Mouse (Mus musculus): ENCODE measurements around the gene Bag6. TPM values are rescaled to one million over a fixed set of nuclear protein-coding genes. Genes with fewer than 3 reads are reported as not detected.
"Not testable (repeated sequence)": the region's sequence is repeated elsewhere in the genome, so short reads cannot be mapped to it uniquely, and the experiment has no call there.

The Bag6 gene
- total RNA-seq, 2 experiments from 2014 or later: 72.4 to 91.7 TPM

DNA sequence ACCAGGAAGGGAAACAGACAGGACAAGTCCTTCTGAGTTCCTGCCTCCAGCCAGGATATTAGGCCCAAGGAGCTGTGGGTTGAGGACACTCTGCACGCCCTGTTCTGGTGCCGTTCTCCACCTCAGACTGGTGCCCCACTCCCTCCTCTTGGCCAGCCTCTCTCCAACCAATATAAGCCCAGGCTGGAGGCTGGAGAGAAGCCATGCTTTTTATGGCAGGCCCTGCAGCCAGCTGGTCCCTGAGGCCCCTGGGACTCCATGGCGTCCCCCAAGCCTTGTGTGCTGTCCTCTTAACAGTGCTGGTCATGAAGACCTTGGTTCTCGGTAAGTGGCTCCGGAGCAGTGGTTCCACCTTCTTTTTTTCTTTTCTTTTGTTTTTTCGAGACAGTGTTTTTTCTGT lies 26.9 kb upstream of the Bag6 start, which contains the start of gene Ly6g5c:
TSS of gene Ly6g5c (plus strand) at position 183 of the 400 bp plus-strand sequence.
- no peak for ATAC-seq (ENCODE audit: poor library complexity, severe bottlenecking)

DNA sequence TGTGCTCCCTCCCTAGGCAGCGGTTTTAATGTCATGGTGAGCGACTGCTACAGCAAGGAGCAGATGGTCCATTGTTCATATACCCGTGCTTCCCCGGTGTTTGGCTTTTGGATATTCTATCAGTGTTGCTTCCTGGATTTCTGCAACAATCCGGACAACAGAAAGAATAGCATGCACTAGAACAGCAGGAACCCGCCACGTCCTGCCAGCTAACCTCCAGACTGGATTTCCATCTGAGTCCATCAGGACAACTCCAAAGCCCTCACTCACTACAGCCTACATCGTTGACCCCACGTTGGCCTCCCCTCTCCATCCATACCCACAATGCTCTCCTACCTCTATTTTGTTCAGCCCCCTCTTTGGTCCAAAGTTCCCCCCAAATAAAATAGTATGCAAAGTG lies 23.2 kb upstream of the Bag6 start:
- no peak for ATAC-seq (ENCODE audit: poor library complexity, severe bottlenecking)

DNA sequence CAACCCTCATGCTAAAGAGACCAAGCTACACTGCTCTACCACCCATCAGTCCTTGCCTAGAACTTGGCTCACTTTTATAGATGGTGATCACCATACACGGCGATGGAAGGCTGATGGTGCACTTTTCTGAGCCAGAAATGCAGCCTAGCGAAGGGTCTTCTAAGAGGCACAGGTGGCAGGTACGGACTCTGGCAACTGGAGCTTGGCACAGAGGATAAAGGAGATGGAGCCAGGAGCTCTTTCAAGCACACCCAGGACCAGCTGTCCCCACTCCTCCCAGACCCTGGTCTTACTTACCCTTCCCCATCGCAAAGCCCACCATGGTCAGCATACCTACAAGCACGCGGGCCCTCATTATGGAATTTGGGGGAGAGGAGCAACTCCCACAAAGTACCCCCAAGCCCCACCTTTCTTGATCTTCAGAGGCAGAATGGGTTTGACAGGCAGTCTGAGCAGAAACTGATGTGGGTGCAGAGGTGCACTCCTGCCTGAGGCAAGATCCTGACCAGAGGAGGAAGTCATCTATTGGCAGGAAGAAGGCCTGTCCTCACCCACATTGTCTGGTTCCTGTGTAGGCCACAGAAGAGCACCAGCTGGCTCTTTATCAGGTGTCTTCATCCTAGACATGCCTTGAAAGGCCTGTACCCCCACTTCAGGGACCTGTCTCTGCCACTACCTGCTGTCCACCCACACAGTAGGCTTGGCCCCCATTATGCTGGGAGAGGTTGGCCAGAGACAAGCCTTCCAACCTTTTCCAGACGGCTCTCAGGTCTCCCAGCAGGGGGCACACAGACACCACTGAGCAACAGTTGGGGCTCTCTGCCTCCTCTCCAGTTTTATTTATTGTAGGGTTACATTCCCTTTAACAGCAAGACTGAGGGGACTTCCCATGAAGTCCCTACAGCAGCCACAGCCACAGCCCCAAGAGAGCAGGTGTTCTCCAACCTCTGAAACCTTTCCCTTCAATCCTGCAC lies 19.6 kb upstream of the Bag6 start, which contains the start of gene Ly6g5b:
TSS of gene Ly6g5b (minus strand) at position 383 of the 974 bp plus-strand sequence.
- peak; percentile 90 for ATAC-seq (ENCODE audit: poor library complexity, severe bottlenecking)

DNA sequence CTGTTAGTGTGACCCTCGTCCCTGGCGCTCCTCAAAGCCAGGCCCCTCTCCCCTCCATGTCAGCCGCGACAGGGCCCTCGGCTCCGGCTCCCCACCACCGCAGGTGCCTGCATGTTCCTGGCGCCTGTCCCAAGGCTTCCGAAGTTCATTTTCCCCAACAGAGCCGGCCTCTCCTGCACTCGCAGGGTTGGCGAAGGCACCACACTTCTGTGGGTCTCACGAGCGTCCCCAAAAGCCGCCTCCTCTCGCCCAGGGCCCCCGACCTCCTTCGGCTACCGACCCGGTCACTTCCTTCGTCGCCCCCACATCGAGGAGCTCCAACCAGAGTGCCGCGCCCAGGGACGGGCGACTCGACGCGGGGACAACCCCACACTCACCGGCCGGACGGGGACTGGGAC lies 14.2 kb upstream of the Bag6 start:
- no peak for ATAC-seq (ENCODE audit: poor library complexity, severe bottlenecking)

DNA sequence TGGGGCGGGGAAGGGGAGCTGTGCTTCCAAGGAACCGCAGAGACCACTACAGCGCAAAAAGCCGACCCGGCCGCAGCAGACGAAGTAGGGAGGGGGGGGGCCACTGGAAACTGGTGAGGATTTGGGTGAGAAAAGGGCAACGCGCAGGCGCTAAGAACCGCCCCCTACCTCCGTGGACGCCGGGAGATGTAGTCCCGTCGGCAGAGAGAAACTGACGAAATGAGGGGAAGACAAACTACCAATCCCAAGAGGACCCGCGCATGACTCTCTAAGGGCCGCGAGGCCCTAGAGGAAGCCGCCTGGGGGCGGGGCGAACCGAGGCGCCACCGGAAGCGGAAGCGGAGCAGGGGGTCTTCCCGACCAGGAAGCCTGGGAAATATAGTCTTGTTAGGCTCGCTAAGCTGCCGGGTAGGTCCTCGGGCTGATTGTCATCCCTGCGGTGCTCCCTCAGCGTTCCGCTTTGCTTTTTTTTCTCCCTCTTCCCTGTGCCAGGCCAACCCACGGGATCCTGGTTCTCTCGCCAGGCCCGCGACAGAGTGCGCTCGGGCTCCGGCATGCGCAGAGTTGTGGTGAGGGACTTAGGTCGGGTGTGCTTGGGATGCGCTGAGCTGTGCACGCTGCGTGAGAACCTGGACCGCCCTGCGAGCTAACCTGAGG lies 13.7 kb upstream of the Bag6 start, which contains the start of gene Gpank1:
TSS of gene Gpank1 (plus strand) at position 313 of the 657 bp plus-strand sequence.
- peak; percentile 92 for ATAC-seq (ENCODE audit: poor library complexity, severe bottlenecking)

DNA sequence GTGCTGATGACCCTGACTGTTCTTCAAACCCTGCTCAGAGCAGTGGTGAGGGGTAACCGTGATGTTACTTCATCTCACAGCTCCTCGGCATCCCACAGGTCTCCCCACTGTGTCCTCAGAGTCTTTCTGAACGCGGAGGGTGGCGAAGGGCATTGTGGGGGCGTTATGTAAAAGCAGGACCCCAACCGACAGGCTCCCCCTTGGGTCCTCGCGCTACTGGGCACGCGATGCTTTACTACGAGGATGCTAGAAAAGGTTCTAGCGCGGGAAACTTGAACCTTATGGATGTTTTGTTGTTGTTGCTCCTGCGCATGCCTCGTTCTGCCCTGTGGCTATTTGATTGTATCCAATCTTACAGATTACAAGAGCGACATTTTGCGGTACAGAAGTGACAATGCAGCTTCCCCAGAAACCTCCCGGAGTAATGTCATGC lies 13.1 kb upstream of the Bag6 start, which contains the start of gene Csnk2b:
TSS of gene Csnk2b (minus strand) at position 183 of the 433 bp plus-strand sequence.
- ATAC-seq (ENCODE audit: poor library complexity, severe bottlenecking): no peak

DNA sequence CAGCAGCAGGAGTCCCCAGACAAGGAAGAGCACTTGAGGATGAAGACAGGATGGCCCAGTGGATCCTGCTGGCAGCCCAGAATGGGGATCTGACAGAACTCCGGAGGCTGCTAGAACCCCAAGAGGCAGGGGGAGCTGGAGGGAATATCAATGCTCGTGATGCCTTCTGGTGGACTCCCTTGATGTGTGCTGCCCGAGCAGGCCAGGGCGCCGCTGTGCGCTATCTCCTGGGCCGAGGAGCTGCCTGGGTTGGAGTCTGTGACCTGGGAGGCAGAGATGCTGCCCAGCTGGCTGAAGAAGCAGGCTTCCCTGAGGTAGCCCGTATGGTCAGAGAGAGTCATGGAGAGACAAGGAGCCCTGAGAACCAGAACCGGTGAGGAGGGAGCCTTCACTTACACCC lies 11.7 kb upstream of the Bag6 start:
- ATAC-seq (ENCODE audit: poor library complexity, severe bottlenecking): not testable (repeated sequence)

DNA sequence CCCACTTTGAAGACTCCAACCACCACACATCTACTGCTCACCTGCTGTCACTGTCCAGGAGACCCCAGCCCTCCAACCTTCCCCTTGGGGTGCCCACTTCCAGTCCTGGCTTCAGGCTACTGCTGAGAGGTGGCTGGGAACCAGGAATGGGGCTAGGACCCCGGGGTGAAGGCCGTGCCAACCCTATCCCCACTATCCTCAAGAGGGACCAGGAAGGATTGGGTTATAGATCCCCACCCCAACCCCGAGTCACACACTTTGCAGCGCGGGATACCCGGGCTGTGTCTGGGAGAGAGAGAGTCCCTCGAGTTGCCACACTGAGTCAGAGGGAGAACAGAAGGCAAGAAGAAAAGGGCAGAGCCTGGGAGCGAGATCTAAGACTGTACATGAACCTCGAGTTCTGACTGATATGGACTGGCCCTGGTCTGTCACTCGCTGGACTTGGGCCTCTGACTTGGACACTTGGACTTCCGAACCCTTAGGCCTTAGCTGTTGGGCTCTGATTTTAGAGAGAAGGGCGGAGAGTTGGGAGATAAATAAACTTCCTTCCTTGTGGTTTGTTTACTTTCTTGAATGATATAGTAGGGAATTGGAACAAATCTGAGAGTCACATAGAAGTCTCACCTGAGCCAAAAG lies 10.6 kb upstream of the Bag6 start:
- not testable (repeated sequence) for ATAC-seq (ENCODE audit: poor library complexity, severe bottlenecking)

DNA sequence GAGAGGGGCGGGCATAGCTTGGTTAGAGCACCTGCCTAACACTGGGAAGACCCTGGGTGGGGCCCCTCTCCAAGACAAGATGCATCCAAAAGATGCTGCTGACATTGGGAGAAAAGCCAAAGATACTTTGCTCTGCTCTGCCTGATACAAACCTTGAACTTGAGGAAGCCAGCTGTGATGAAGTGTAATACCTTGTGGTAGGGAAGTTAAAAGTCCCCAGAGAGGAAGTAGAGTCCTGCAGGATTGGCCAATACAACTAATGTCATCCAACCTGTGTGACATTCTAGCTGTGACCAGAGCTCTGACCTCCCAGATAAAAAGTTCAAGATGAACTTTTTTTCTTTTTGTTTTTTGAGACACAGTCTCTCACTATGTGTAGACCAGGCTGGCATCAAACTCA lies 9.9 kb upstream of the Bag6 start:
- ATAC-seq (ENCODE audit: poor library complexity, severe bottlenecking): peak; percentile 42

DNA sequence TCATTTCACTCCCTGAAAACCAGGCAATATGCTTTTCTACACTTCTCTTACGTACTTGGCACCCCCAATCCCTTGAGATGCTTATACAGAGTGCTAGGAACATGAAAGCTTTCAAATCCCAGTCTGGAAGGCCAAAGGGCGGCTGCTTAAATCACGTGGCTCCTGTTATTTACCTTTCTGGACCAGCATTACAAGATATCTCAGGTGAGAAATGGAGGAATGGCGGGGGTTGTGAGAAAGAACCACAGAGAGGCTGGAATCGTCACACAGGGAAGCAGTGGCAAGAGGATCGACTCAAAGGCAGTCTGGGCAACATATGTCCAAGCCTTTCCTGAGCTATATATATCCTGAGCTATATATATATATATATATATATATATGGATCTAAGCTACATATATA lies 9.4 kb upstream of the Bag6 start:
- no peak for ATAC-seq (ENCODE audit: poor library complexity, severe bottlenecking)

DNA sequence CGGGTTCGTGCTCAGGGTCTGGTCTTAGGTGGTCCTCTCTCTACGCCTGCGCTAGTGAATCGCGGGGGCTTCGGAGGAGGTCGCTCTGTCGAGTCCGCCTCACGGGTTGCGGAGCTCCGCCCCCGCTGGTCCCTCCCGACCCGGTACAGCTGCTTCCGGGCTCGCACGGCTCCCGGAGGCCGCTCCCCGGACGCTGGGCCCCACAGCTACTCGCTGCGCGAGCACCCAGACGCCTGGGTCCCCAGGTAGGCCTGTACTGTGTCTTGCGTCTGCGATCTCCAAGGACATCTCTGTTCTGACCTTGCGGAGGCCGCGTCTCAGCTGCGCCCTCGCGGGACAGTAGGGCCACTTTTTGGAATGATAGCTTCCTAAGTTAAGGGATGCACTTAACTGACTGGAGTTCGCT lies 8.8 kb upstream of the Bag6 start, which contains the start of gene D17H6S53E:
TSS of gene D17H6S53E (plus strand) at position 168 of the 406 bp plus-strand sequence.
- peak; percentile 65 for ATAC-seq (ENCODE audit: poor library complexity, severe bottlenecking)

DNA sequence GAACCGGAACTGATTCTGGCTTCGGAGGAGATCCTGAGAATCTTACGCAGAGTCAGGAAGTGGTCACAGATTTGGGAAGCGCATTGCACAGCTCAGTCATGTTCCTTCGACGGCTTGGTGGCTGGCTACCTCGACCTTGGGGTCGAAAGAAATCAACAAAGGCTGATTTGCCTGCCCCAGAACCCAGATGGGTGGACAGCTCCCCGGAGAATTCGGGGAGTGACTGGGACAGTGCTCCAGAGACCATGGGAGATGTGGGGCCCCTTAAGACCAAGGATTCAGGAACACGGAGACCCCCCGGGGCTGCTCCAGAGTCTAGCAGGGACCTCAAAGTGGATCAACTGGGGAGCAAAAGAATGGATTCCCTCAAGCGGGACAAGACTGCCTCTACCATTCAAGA lies 8.0 kb upstream of the Bag6 start:
- peak; percentile 14; the same call in 1 of the 2 replicates for ATAC-seq (ENCODE audit: poor library complexity, severe bottlenecking)

DNA sequence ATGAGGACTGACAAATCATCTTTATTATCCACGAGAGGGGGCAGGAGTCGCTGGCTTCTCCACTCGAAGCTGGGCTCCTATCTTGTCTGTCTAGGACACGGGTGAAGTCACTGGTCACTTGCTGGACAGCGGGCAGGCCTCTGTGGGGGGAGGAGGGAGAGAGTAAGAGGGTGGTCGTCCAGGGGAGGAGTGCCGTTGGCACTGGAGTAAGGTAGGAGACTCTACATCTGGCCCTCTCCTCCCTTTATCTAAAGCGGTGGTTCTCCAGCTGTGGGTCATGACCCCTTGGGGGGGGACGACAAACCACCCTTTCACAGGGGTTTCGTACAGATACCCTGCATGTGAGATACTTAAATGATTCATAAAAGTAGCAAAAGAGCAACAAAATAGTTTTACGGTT lies 6.0 kb upstream of the Bag6 start:
- ATAC-seq (ENCODE audit: poor library complexity, severe bottlenecking): no peak

DNA sequence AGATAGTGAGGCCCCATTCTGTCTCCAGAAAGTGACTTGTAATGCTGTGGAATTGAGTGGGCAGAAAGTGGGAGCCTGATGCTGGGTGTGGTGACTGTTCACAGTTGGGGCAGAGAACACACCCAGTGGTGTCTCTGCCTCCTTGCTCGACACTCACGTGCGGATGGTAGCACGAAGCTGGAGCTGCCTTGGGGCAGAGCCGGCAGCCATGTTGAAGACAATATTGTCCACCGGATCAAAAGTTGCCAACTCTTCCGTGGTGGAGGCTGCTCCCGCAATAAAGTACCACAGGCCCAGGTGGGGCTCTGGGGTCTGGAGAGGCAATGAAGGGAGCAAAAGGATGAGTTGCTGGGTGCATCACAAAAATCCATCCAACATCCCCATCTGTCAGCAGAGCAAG lies 3.9 kb upstream of the Bag6 start:
- no peak for ATAC-seq (ENCODE audit: poor library complexity, severe bottlenecking)

DNA sequence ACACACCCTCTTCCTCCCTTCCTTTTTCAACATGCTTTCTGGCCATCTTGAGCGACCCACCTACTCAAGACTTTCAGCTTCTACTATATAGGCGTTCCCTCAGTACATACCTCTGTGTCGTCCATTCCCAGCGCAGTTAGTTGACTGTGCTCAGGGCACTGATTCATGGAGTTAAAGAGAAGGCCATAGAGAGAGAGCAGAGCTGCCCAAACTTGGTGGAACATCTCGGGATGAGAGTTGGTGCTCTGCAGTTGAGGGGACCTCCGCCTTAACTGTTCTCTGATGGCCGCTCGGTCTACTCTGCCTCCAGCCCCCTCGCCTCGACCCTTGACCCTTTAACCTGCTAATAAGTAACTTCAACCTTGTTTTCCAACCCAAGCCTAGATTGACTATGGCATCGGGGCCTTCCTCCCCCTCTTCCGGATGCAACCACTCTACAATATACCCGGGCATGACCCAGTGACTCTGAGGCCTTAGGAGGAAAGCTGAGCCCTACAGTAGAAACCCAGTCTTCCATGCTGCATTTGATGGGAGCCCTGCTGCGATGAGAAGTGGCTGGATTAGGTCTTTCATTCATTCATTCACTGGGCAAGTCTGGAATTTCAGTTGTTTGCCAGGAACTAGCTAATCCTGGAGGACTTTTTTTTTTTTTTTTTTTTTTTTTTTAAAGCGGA lies 3.3 kb upstream of the Bag6 start, which contains the start of gene Apom:
TSS of gene Apom (minus strand) at position 551 of the 674 bp plus-strand sequence.
- no peak for ATAC-seq (ENCODE audit: poor library complexity, severe bottlenecking)

DNA sequence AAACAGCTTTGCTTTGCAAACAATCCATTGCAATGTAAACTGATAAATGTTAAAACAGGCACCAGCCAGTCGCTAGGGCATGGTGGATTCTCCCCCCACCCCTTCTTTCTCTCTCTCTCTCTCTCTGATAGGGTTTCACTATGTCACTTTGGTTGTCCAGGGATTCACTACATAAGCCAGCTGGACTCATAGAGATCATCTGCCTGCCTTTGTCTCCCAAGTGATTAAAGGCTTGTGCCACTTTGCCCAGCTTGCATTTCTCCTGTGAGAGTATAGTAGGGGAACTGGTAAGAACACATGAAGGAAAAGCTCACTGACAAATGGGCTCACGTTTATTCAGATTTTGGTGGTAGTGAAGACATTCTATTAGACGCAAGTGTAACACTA lies 2.8 kb upstream of the Bag6 start:
- no peak for ATAC-seq (ENCODE audit: poor library complexity, severe bottlenecking)

DNA sequence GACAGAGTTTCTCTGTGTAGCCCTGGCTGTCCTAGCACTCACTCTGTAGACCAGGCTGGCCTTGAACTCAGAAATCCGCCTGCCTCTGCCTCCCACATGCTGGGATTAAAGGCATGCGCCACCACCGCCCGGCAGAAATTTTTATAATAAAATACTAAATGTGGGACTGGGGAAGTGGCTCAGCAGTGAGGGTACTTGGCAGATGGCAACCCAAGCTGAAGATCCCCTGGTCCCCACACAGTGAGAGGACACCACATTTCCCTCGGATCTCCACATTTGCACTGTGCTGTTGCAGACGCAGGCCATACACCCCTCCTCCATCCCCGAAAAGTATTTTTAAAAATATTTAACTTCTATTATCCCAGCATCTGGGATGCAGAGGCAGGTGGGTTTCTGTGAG lies 1.5 kb upstream of the Bag6 start:
- ATAC-seq (ENCODE audit: poor library complexity, severe bottlenecking): no peak

DNA sequence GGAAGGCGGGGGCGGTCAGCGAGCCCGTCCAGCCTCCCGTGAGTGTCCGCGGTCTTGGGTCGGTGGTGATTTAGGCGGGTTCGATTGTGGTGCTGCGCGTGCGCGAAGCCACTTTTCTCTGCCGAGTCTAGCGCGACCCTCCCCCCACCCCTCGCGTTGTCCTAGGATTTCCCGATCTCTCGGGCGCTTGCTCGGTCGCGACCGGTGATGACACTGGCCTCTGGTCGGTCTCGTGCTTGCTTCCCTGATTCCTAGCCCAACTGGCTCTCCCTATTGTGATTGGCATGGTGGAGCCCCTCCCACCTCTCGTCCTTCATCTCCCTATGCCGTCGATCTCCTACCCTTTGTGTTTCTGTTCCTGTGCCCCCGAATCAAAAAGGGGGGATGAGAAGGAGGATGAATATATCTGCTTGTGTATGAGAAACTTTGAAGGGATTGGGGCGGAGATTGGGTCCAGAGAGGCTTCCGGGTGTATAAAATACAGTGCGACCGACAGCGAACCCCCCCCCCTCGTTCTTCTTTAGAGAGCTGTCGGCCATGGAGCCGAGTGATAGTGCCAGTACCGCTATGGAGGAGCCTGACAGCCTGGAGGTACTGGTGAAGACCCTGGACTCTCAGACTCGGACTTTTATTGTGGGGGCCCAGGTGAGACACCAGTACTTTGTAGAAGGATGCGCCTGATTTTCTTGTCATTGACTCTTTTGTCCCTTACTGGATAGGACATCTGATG lies 778 bp downstream of the Bag6 start:
- peak; percentile 68 for ATAC-seq (ENCODE audit: poor library complexity, severe bottlenecking)

DNA sequence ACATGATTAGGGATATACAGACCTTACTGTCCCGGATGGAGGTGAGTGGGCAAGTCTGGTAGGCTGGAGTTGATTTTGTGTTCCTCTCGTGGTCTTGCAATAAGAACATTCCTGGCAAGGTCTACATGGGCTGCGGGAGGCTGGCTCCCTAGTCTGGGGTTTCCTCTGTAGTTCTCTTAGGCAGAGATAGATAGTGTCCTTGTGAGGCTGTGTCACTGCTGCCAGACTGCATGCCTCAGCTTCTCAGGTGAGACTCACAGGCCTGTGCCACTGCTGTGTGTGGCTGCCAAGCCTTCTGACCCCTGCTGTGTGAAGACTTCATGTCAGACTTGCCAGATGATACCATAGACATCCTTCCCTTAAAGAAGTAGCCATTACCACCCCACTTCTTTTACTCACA lies 4.3 kb downstream of the Bag6 start:
- ATAC-seq (ENCODE audit: poor library complexity, severe bottlenecking): no peak
